Mouse (Mus musculus) adrenal gland (tissue): Measurements from ENCODE around the gene Plcd1.

ENCODE experiments used
- intact Hi-C: fragments of 180-260 bp; cut with DNase I; formaldehyde crosslinking; loops from one replicate; pipeline ENCODE4 v1.15.1; 2025

Plcd1 gene

DNA sequence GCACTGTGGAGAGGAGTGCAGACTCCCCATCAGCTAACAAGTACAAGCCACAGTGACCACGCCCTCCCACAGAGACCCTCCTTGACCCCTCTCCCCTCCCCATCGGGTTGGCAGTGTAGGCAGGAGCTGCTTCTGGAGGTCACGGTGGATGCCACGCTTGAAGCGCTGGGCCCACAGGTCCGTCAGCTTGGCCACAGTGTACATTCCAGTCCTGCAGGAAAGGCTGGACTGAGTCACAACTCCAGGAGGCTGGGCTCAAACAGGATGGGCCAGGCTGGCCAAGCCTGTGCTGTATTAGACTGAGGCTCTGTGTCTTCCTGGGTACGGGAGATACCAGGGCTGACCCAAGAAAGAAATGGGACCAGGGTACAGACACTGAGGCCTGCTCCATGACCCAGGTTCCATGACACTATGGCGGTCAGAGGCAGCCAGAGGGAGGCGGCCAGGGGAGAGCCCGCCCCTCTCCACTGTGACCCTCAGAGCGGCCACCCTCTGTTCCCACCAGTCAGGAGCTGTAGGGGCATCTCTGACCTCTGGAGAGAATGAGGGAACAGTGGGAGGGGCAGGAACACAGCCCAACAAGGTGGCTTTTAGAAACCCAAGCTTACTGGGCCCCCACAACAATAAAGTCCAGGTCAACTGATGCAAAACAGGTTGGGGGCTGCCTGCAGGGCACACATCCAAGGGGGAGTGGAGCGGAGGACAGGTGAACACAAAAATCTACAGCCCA, 1.6 kb downstream of the Plcd1 start:
- intact Hi-C loops: no loop called here

GRCm38 (mm10) chr9:119090462-119090861, 2.8 kb downstream of the Plcd1 start:
- intact Hi-C loops: no loop called here

DNA sequence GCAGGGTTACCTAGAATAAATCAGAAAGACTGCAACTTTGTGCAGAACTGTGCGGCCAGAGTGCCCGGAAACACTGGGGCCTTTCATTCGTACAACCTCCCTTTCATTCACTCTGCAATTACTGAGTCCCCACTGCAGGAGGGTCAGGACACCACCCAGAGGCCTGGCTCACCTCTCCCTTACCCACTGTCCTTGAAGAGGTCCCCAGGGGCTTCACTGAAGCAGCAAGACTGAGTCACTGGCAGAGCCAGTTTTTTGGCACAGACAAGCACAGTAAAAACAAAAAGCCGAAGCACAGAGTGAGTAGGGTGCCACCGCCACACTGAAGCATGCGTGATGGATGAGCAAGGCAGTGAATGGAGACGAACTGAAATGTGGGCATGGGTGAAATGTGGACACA, 3.9 kb downstream of the Plcd1 start:
- intact Hi-C loops: no loop called here

- intact Hi-C loops: no loop called here
These were observed 5.0 kb downstream of the Plcd1 start for GRCm38 (mm10) chr9:119088148-119088801.

GRCm38 (mm10) chr9:119087309-119087708, 6.0 kb downstream of the Plcd1 start:
- intact Hi-C loops: no loop called here

- intact Hi-C loops: no loop called here
These were observed 6.9 kb downstream of the Plcd1 start for GRCm38 (mm10) chr9:119086451-119086850.

GRCm38 (mm10) chr9:119083966-119084365, 9.3 kb downstream of the Plcd1 start:
- intact Hi-C loops: no loop called here

DNA sequence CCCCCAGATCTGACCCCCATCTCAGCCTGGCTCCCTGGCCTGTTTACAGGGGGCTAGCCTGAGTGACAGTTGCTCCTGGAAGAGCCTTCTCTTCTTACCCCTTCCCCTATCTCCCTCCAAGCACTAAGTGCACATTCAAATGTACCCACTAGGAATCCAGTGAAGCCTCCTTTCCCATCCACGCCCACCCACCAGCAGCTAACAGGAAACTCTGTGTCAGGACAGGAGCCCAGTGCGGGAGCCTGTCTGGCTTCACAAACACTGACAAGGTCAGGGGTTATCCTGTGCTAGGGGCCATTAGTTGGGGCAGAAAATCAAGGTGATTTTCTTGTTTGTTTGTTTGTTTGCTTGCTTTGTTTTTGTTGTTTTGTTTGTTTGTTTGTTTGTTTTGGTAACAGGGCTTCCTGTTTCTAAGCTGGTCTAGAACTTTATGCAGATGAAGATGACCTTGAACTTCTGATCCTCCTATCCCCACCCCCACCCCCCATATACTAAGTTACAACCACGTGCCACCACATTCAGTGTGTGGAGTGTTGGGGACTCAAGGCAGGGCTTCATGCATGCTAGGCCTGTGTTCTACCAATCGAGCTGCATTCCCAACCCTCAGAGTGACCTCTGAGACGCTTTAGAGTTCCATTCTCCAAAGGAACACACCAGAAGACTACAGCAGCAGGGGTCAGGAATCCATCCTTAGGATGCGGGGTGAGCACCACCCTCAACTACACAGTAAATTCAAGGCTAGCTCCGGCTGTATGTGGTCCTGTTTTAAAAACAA, 10.5 kb downstream of the Plcd1 start:
- intact Hi-C loops: no loop called here

DNA sequence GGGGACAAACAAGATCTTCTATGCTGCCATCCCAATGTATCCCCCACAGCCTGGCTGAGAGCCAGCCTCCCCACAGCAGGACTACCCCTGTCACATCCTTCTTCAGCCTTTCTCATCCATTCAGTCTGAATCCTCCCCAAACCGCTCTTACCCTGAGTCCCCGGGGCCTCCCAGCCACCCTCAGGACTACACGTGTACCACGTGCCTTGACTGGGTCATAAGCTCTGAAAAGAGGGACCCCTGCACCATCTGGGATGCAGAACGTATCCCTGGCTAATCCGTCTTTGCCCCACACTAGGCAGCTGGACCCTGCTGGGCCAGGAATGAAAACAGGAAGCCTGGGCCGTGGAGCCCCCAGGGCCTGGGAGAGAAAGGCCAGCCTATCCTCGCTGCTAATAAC, 11.3 kb downstream of the Plcd1 start:
- intact Hi-C loops: no loop called here

DNA sequence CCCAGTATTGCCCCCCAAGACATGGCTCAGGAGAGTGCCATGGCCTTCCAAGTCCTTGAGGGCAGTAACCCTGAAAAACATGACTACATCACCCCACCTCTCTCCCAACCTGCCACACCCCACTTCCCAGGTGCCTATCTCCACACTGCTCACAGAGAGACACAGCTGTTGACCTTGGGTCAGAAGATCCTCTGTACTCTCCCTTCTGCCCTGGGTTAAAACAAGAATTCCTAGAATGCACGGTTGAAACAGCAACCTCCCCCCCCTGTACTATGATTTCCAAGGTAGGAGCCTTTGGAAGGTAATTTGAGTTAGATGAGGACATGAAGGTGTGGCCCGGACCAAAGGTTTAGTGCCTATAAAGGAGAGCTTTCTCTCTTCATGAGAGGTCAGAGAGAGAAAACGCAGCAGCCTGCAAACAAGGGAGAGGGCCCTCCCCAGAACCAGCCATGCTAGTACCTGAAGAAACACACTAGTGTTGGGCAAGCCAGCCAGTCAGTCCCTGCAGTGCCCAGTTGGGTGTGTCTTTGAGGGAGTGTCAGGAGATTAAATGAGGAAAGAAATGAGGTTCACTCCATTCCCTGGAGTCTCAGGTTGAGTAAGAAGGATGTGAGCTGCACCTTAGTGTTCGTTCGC, 13.1 kb downstream of the Plcd1 start:
- intact Hi-C loops: no loop called here

DNA sequence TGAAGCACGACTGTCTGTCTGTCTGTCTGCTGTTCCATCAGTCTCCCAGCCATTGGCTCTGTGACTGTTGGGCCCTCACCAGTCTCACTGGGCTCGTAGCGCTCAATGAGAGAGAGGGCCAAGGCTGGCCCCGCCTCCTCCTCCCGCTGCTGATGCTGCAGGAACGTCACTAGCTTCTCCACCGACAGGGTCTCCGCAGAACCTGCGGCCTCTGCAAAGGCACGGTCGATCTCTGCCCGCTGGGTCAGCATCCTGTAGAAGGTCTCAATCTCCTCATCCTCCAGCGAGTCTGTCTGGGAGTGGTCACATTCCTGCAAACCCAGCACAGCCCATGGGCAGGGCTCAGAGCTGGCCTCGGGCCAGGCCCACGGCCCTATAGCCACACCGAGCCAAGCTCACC, 17.6 kb downstream of the Plcd1 start:
- intact Hi-C loops: no loop called here

DNA sequence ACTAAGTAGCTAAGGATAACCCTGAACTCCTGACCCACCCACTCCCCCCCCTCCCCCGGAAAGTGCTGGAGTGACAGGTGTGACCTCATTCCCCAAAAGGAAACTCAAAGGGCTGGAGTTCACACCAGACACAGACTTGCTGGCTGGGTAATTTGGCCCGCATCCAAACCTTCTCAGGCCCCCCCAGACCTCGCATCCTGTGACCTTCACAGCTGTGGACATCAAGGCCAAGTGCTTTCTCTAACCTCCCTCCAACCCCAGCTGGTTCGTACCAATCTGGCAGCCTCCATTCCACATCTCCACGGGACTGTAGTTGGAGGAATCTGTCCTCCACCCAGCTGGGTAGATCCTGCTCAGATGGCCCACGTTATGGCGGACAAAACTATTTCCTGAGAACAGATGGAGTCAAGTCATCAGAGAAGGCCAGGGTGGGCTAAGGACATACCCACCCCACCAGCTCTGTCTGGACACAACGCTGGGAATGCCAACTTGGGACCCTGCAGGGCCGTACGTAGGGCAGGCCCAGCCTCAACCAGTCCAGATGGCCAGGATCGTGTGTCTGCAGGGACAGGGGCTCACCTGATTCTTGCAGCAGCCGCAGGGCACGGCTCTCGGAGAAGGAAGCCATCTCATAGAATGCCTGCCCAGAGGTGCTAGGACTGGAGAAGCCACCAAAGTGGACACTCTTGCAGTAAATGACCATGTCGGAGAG, 20.0 kb downstream of the Plcd1 start:
- intact Hi-C loops: no loop called here

- intact Hi-C loops: no loop called here
These were observed 21.5 kb downstream of the Plcd1 start for GRCm38 (mm10) chr9:119071786-119072185.

- intact Hi-C loops: no loop called here
These were observed 23.0 kb downstream of the Plcd1 start for GRCm38 (mm10) chr9:119070173-119070825.

GRCm38 (mm10) chr9:119068266-119068665, 25.0 kb downstream of the Plcd1 start:
- intact Hi-C loops: loop anchor here (2.0 to 10.0 kb wide), 3 partner anchors 36 to 483 kb away; no protein-coding TSS in a partner anchor

DNA sequence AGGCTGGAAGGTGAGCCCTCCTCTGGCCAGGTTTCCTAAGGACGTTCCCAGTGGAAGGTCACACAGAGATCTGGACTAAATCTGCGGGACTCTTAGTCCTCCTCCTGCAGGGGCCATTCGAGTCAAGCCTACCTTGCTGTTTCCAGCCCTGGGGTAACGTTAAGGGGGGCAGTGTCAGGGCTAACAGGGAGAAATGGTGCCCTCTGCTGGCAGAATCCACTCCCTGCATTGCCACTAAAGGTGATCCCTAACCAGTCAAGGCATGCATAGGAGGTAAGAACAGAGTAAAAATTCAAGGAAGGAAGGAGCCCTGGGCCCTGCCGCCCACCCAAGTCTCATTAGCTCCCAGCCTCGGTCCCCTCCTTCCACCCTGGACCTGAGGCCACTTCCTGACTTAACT, 25.7 kb downstream of the Plcd1 start:
- intact Hi-C loops: loop anchor here (5.0 to 10.0 kb wide), 2 partner anchors 35 to 483 kb away; no protein-coding TSS in a partner anchor

- intact Hi-C loops: loop anchor here (10.0 kb wide), 1 partner anchor 479 kb away; no protein-coding TSS in a partner anchor
These were observed 29.0 kb downstream of the Plcd1 start for GRCm38 (mm10) chr9:119064296-119064695.

DNA sequence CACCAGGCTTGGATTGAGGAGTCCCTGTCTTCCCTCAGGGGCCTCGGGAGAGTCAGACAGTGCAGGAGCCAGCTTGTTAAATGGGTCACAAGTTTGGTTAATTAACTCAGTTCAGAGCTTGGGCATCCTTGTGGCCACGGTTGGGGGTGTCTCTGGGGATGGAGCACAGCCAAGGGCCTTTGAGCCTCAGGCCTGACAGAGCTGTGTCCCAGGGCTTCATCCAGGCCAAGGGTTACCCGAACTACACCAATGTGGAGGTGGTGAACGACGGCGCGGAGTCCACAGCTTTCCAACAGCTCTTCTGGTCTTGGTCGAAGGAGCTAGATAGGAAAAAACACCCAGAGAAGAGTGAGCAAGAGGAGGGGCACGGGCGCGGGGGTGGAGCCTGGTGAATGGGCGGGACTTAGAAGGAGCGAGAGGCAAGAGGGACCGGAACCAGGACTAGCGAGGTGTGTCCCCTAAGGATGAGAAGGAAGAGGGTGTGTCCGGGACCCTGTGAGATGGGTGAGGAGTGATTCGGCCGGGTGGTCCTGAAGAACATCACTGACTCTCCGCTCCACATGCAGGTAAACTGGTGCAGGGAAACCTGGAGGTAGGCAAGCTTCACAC, 30.2 kb downstream of the Plcd1 start:
- intact Hi-C loops: loop anchor here (10.0 kb wide), 1 partner anchor 478 kb away; no protein-coding TSS in a partner anchor

DNA sequence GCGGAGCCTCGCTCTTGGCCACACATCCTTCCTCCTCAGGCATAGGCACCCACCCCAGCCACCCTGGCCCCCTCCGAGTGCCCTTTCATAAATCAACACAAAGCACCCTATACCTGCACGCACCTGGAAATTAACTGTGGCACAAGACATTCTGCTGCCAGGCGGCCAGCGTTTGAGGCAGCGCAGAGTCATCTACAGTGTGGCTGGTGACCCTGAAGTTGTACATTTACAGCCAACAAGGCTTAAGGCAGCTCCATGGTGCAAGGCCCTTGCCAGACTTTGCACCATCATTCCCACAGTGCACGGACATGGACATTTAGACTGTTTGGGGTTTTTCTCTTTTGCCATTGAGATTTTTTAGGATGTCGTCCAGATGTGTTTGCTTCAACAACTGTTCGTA, 32.6 kb downstream of the Plcd1 start:
- intact Hi-C loops: loop anchor here (10.0 kb wide), 1 partner anchor 476 kb away; no protein-coding TSS in a partner anchor

GRCm38 (mm10) chr9:119058245-119058644, 35.1 kb downstream of the Plcd1 start:
- intact Hi-C loops: no loop called here
